Mouse (Mus musculus) intestine, embryonic 14.5 days (tissue): ENCODE data around the gene Hdac8. TPM values are rescaled to one million over a fixed set of nuclear protein-coding genes. Genes with fewer than 3 reads are reported as not detected.

Experiments
- ATAC-seq: fragments of 200-750 bp; cut with Nextera tagmentation; replicated peaks from 2 replicates; pipeline ENCODE4 v1.8.0; 2017; ENCODE audit warnings: low read depth, moderate number of reproducible peaks, moderate TSS enrichment, moderate library complexity; ENCODE audit not compliant: low FRiP score, low TSS enrichment
- DNase-seq: peaks from one replicate; pipeline ENCODE4 v3.0.0-alpha.2; 2018; ENCODE audit warnings: low spot score
- H3K27ac ChIP-seq: fragments of 300-500 bp; sonication (generic); 2 replicates; pipeline ENCODE4 v1.5.1; 2014; ENCODE audit warnings: low read depth, mild to moderate bottlenecking, control low read depth
- H3K27me3 ChIP-seq: fragments of 300-500 bp; sonication (generic); replicated peaks from 2 replicates; pipeline ENCODE4 v1.6.1; 2014; ENCODE audit warnings: low read length, control low read depth; ENCODE audit not compliant: control insufficient read depth, insufficient read depth
- H3K36me3 ChIP-seq: fragments of 300-500 bp; sonication (generic); 2 replicates; pipeline ENCODE4 v1.6.1; 2014; ENCODE audit warnings: low read length, control low read depth; ENCODE audit not compliant: control insufficient read depth, insufficient read depth
- H3K4me1 ChIP-seq: fragments of 300-500 bp; sonication (generic); replicated peaks from 2 replicates; pipeline ENCODE4 v1.6.1; 2014; ENCODE audit warnings: low read length, control low read depth, mixed read lengths; ENCODE audit not compliant: control insufficient read depth, insufficient read depth
- H3K4me2 ChIP-seq: fragments of 300-500 bp; sonication (generic); 2 replicates; pipeline ENCODE4 v1.6.1; 2014; ENCODE audit warnings: low read length
- H3K4me3 ChIP-seq: fragments of 300-500 bp; sonication (generic); 2 replicates; pipeline ENCODE4 v1.5.1; 2014; ENCODE audit warnings: low read depth, low read length, control low read depth, mixed read lengths
- H3K9ac ChIP-seq: fragments of 300-500 bp; sonication (generic); 2 replicates; pipeline ENCODE4 v1.6.1; 2014; ENCODE audit warnings: mild to moderate bottlenecking, low read length
- H3K9me3 ChIP-seq: fragments of 300-500 bp; sonication (generic); 2 replicates; pipeline ENCODE4 v1.6.1; 2016; ENCODE audit warnings: low read length, control low read depth; ENCODE audit not compliant: control insufficient read depth
- WGBS: fragments of 180-500 bp; shearing (Covaris S2); extraction: QIAGEN DNeasy Blood & Tissue Kit; methylation state at CpG from one replicate; pipeline ENCODE4 v1.1.7; 2014; 5-methylcytosine and 5-hydroxymethylcytosine counted together
- polyA plus RNA-seq: library from polyadenylated mRNA; unstranded; fragments of >200 nt; fragmentation: Nextera tagmentation; extraction: Ambion mirVana; gene quantifications from 2 replicates; pipeline ENCODE4 v1.2.1, GENCODE M21; 2014

Gene Hdac8
- polyA plus RNA-seq, 1 experiment from 2014 or later = 1.6 TPM

- WGBS = 71% methylated on average over 3 of the region's 3 CpGs
- ATAC-seq (no peak), DNase-seq (no peak)
- H3K27ac ChIP-seq = no peak overlapping the region
- no peaks in the 10 kb centered on the region for H3K4me1 ChIP-seq
- H3K36me3 ChIP-seq = no peaks in the 10 kb centered on the region
- no peaks in the 10 kb centered on the region for H3K27me3 ChIP-seq
- H3K9ac ChIP-seq = no peak overlapping the region
- H3K4me3 ChIP-seq = no peak overlapping the region
- no peak overlapping the region for H3K4me2 ChIP-seq
- H3K9me3 ChIP-seq = no peaks in the 10 kb centered on the region
These were observed 194.0 kb downstream of the Hdac8 start for GRCm38 (mm10) chrX:102311119-102311518.

- Histone ChIP-seq H3K4me1 (no peaks in the 10 kb centered on the region), H3K9me3 (no peaks in the 10 kb centered on the region), H3K27me3 (0 out of 2 replicates have a peak, but pooled peaks cover 7% of the 10 kb centered on the region), H3K4me3 (no peak overlapping the region), H3K4me2 (no peak overlapping the region), H3K9ac (no peak overlapping the region), H3K36me3 (no peaks in the 10 kb centered on the region), H3K27ac (no peak overlapping the region)
- ATAC-seq = no peak
- 60% methylated on average over 5 of the region's 5 CpGs for WGBS
- DNase-seq = no peak
These were observed 197.6 kb downstream of the Hdac8 start for GRCm38 (mm10) chrX:102307511-102307910.

GRCm38 (mm10) chrX:102305806-102306205 is 199.4 kb downstream of the Hdac8 start:
- Histone ChIP-seq H3K9ac (no peak overlapping the region), H3K27me3 (0 out of 2 replicates have a peak, but pooled peaks cover 7% of the 10 kb centered on the region), H3K36me3 (no peaks in the 10 kb centered on the region), H3K4me2 (no peak overlapping the region), H3K4me3 (no peak overlapping the region), H3K27ac (no peak overlapping the region), H3K9me3 (no peaks in the 10 kb centered on the region), H3K4me1 (no peaks in the 10 kb centered on the region)
- 64% methylated on average over 4 of the region's 4 CpGs for WGBS
- no peak for DNase-seq
- ATAC-seq = no peak

- no peaks in the 10 kb centered on the region for H3K36me3 ChIP-seq
- H3K4me3 ChIP-seq = no peak overlapping the region
- 65% methylated on average over 4 of the region's 4 CpGs for WGBS
- H3K27ac ChIP-seq = no peak overlapping the region
- no peaks in the 10 kb centered on the region for H3K9me3 ChIP-seq
- no peak overlapping the region for H3K9ac ChIP-seq
- 0 out of 2 replicates have a peak, but pooled peaks cover 7% of the 10 kb centered on the region for H3K27me3 ChIP-seq
- no peak overlapping the region for H3K4me2 ChIP-seq
- DNase-seq (no peak), ATAC-seq (0 out of 2 replicates have a peak, but pooled peaks have one; percentile 32)
- H3K4me1 ChIP-seq = no peaks in the 10 kb centered on the region
These were observed 200.2 kb downstream of the Hdac8 start for GRCm38 (mm10) chrX:102304914-102305313.

DNA sequence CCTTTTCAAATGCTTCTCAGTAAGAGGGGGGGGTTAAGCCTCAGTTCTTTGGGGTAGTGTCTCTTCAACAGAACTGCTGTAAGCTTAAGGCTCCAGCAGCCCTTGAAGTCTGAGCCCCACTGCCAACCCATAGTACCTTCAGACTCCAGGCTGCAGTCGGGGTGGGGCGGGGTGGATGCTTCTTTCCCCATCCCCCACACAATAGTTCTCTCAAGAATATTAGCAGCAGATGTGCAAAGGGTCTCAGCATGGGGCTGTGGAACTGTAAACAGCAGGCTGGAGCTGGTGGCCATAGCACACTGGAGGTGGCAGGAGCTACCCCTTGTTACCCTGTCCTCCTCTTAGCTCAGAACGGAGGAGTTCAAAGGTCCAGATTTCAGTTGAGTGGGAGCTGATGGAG is 202.7 kb downstream of the Hdac8 start:
- no peak for DNase-seq
- Histone ChIP-seq H3K4me2 (no peak overlapping the region), H3K4me3 (no peak overlapping the region), H3K4me1 (no peaks in the 10 kb centered on the region), H3K27me3 (0 out of 2 replicates have a peak, but pooled peaks cover 7% of the 10 kb centered on the region), H3K27ac (no peak overlapping the region), H3K9me3 (no peaks in the 10 kb centered on the region), H3K9ac (no peak overlapping the region), H3K36me3 (no peaks in the 10 kb centered on the region)
- WGBS = 41% methylated on average over 3 of the region's 3 CpGs
- no peak for ATAC-seq

GRCm38 (mm10) chrX:102284889-102285288 is 220.3 kb downstream of the Hdac8 start:
- Histone ChIP-seq H3K9me3 (no peaks in the 10 kb centered on the region), H3K4me1 (no peaks in the 10 kb centered on the region), H3K27ac (no peak overlapping the region), H3K27me3 (no peaks in the 10 kb centered on the region), H3K4me2 (no peak overlapping the region), H3K36me3 (no peaks in the 10 kb centered on the region), H3K4me3 (no peak overlapping the region), H3K9ac (no peak overlapping the region)
- no peak for DNase-seq
- 71% methylated on average over 3 of the region's 3 CpGs for WGBS
- no peak for ATAC-seq

- ATAC-seq (no peak), DNase-seq (no peak)
- WGBS = 83% methylated on average over 14 of the region's 14 CpGs
- Histone ChIP-seq H3K4me3 (no peak overlapping the region), H3K36me3 (no peaks in the 10 kb centered on the region), H3K4me1 (no peaks in the 10 kb centered on the region), H3K27me3 (peaks cover 8% of the 10 kb centered on the region), H3K9me3 (no peaks in the 10 kb centered on the region), H3K27ac (no peak overlapping the region), H3K4me2 (no peak overlapping the region), H3K9ac (no peak overlapping the region)
These were observed 242.4 kb downstream of the Hdac8 start for GRCm38 (mm10) chrX:102262620-102263345.

GRCm38 (mm10) chrX:102259772-102260171 is 245.4 kb downstream of the Hdac8 start:
- 95% methylated on average over 4 of the region's 4 CpGs for WGBS
- H3K9me3 ChIP-seq = no peaks in the 10 kb centered on the region
- peaks cover 8% of the 10 kb centered on the region; the same call in 1 of the 2 replicates for H3K27me3 ChIP-seq
- H3K9ac ChIP-seq = no peak overlapping the region
- ATAC-seq (no peak), DNase-seq (no peak)
- H3K27ac ChIP-seq = no peak overlapping the region
- H3K36me3 ChIP-seq = no peaks in the 10 kb centered on the region
- H3K4me1 ChIP-seq = no peaks in the 10 kb centered on the region
- no peak overlapping the region for H3K4me3 ChIP-seq
- no peak overlapping the region for H3K4me2 ChIP-seq

DNA sequence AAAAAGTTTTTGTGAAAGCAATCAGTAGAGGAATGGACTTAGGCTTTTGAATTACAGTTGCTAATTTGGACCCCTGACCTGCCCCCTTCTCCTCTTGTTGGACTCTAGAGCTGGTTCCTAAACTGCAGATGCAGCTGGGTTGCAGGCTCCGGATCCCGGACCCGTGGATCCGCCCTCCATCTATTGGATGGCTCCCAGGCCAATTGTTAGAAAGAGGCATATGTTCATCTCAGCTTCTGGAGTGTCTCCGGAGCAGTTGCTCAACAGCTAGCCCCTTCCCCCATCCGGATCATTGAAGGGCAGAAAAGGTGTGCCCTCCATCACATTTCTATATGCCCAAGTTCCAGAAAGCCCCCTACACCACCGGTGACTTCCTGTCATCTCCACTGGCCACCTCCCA is 251.3 kb downstream of the Hdac8 start:
- DNase-seq = no peak
- H3K9me3 ChIP-seq = no peaks in the 10 kb centered on the region
- H3K4me2 ChIP-seq = peak overlapping the region; percentile 32
- no peaks in the 10 kb centered on the region for H3K36me3 ChIP-seq
- H3K27ac ChIP-seq = no peak overlapping the region
- 14% methylated on average over 7 of the region's 7 CpGs for WGBS
- H3K9ac ChIP-seq = no peak overlapping the region
- H3K4me3 ChIP-seq = no peak overlapping the region
- no peak for ATAC-seq
- H3K4me1 ChIP-seq = no peaks in the 10 kb centered on the region
- H3K27me3 ChIP-seq = peaks cover 40% of the 10 kb centered on the region
